Mouse (Mus musculus): ENCODE data around the gene Prpf19. TPM values are rescaled to one million over a fixed set of nuclear protein-coding genes. Genes with fewer than 3 reads are reported as not detected.

Gene Prpf19
- polyA plus RNA-seq, 1 experiment from 2014 or later: 45.5 TPM

- 73% methylated on average over 5 of the region's 5 CpGs for WGBS
- no peak within 1 kb of the TSS for H3K9ac ChIP-seq (ENCODE audit: low read length)
Observed at GRCm38 (mm10) chr19:10937110-10937563, 42.1 kb downstream of the Prpf19 start, which contains the start of gene Ptgdr2. Gene Ptgdr2 (plus strand): TSS chr19:10937160.

GRCm38 (mm10) chr19:10938771-10939170 lies 43.7 kb downstream of the Prpf19 start:
- H3K4me1 ChIP-seq (ENCODE audit: control insufficient read depth, insufficient read depth, low read length): peaks cover 9% of the 10 kb centered on the region; the same call in 1 of the 2 replicates
- no peak overlapping the region for H3K9ac ChIP-seq (ENCODE audit: low read length)
- no peak for DNase-seq (ENCODE audit: low spot score)
- peaks cover 21% of the 10 kb centered on the region for H3K36me3 ChIP-seq (ENCODE audit: control insufficient read depth, insufficient read depth, low read length)
- H3K4me3 ChIP-seq (ENCODE audit: low read depth, low read length): no peak overlapping the region
- WGBS: 64% methylated on average over 3 of the region's 3 CpGs
- no peak overlapping the region for H3K27ac ChIP-seq (ENCODE audit: low read depth, low read length)
- no peak overlapping the region for H3K4me2 ChIP-seq (ENCODE audit: low read length)
- no peaks in the 10 kb centered on the region for H3K9me3 ChIP-seq (replicated peaks; ENCODE audit: control insufficient read depth, low read length)
- H3K27me3 ChIP-seq (replicated peaks; ENCODE audit: control insufficient read depth, insufficient read depth, low read length): 0 out of 2 replicates have a peak, but pooled peaks cover 3% of the 10 kb centered on the region
- ATAC-seq: no peak

More at GRCm38 (mm10) chr19:10937110-10937563, 42.1 kb downstream of the Prpf19 start, which contains the start of gene Ptgdr2:
- Histone ChIP-seq H3K4me3 (ENCODE audit: low read depth, low read length) (no peak within 1 kb of the TSS), H3K36me3 (ENCODE audit: control insufficient read depth, insufficient read depth, low read length) (peaks cover 4% of the 10 kb centered on the region; the same call in 1 of the 2 replicates), H3K9me3 (replicated peaks; ENCODE audit: control insufficient read depth, low read length) (no peaks in the 10 kb centered on the region), H3K4me1 (ENCODE audit: control insufficient read depth, insufficient read depth, low read length) (peaks cover 9% of the 10 kb centered on the region; the same call in 1 of the 2 replicates), H3K27ac (ENCODE audit: low read depth, low read length) (no peak within 1 kb of the TSS), H3K4me2 (ENCODE audit: low read length) (no peak within 1 kb of the TSS), H3K27me3 (replicated peaks; ENCODE audit: control insufficient read depth, insufficient read depth, low read length) (0 out of 2 replicates have a peak, but pooled peaks cover 3% of the 10 kb centered on the region)
- ATAC-seq (no peak), DNase-seq (ENCODE audit: low spot score) (no peak)

- peaks cover 9% of the 10 kb centered on the region; the same call in 1 of the 2 replicates for H3K4me1 ChIP-seq (ENCODE audit: control insufficient read depth, insufficient read depth, low read length)
- ATAC-seq (peak; percentile 96), DNase-seq (ENCODE audit: low spot score) (peak; percentile 91)
- 0 out of 2 replicates have a peak, but pooled peaks cover 3% of the 10 kb centered on the region for H3K27me3 ChIP-seq (replicated peaks; ENCODE audit: control insufficient read depth, insufficient read depth, low read length)
- peak overlapping the region; percentile 66; the same call in 1 of the 2 replicates for H3K27ac ChIP-seq (ENCODE audit: low read depth, low read length)
- peak overlapping the region; percentile 84 for H3K4me2 ChIP-seq (ENCODE audit: low read length)
- peak overlapping the region; percentile 68 for H3K9ac ChIP-seq (ENCODE audit: low read length)
- no peaks in the 10 kb centered on the region for H3K9me3 ChIP-seq (replicated peaks; ENCODE audit: control insufficient read depth, low read length)
- WGBS: 18% methylated on average over 37 of the region's 37 CpGs
- H3K4me3 ChIP-seq (ENCODE audit: low read depth, low read length): peak overlapping the region; percentile 37
- peaks cover 35% of the 10 kb centered on the region for H3K36me3 ChIP-seq (ENCODE audit: control insufficient read depth, insufficient read depth, low read length)
Observed at GRCm38 (mm10) chr19:10940097-10940800, 45.2 kb downstream of the Prpf19 start.

GRCm38 (mm10) chr19:10940801-10941457 lies 45.9 kb downstream of the Prpf19 start:
- no peaks in the 10 kb centered on the region for H3K9me3 ChIP-seq (replicated peaks; ENCODE audit: control insufficient read depth, low read length)
- peaks cover 9% of the 10 kb centered on the region; the same call in 1 of the 2 replicates for H3K4me1 ChIP-seq (ENCODE audit: control insufficient read depth, insufficient read depth, low read length)
- H3K4me2 ChIP-seq (ENCODE audit: low read length): peak overlapping the region; percentile 84
- peaks cover 36% of the 10 kb centered on the region for H3K36me3 ChIP-seq (ENCODE audit: control insufficient read depth, insufficient read depth, low read length)
- peak overlapping the region; percentile 37 for H3K4me3 ChIP-seq (ENCODE audit: low read depth, low read length)
- peak; percentile 84 for ATAC-seq
- H3K27ac ChIP-seq (ENCODE audit: low read depth, low read length): 0 out of 2 replicates have a peak overlapping the region, but pooled peaks have one; percentile 66
- 0 out of 2 replicates have a peak, but pooled peaks cover 3% of the 10 kb centered on the region for H3K27me3 ChIP-seq (replicated peaks; ENCODE audit: control insufficient read depth, insufficient read depth, low read length)
- WGBS: 2% methylated on average over 40 of the region's 40 CpGs
- peak overlapping the region; percentile 68 for H3K9ac ChIP-seq (ENCODE audit: low read length)
- peak; percentile 69 for DNase-seq (ENCODE audit: low spot score)

- peaks cover 24% of the 10 kb centered on the region for H3K4me1 ChIP-seq (ENCODE audit: control insufficient read depth, insufficient read depth, low read length)
- H3K4me3 ChIP-seq (ENCODE audit: low read depth, low read length): no peak overlapping the region
- peaks cover 36% of the 10 kb centered on the region for H3K36me3 ChIP-seq (ENCODE audit: control insufficient read depth, insufficient read depth, low read length)
- no peaks in the 10 kb centered on the region for H3K27me3 ChIP-seq (replicated peaks; ENCODE audit: control insufficient read depth, insufficient read depth, low read length)
- WGBS: 90% methylated on average over 3 of the region's 3 CpGs
- H3K27ac ChIP-seq (ENCODE audit: low read depth, low read length): no peak overlapping the region
- no peak overlapping the region for H3K4me2 ChIP-seq (ENCODE audit: low read length)
- H3K9ac ChIP-seq (ENCODE audit: low read length): no peak overlapping the region
- no peaks in the 10 kb centered on the region for H3K9me3 ChIP-seq (replicated peaks; ENCODE audit: control insufficient read depth, low read length)
- ATAC-seq (no peak), DNase-seq (ENCODE audit: low spot score) (no peak)
Observed at GRCm38 (mm10) chr19:10943955-10944354, 48.9 kb downstream of the Prpf19 start.

- Histone ChIP-seq H3K36me3 (ENCODE audit: control insufficient read depth, insufficient read depth, low read length) (peaks cover 36% of the 10 kb centered on the region), H3K27ac (ENCODE audit: low read depth, low read length) (no peak overlapping the region), H3K27me3 (replicated peaks; ENCODE audit: control insufficient read depth, insufficient read depth, low read length) (no peaks in the 10 kb centered on the region), H3K4me3 (ENCODE audit: low read depth, low read length) (no peak overlapping the region), H3K9me3 (replicated peaks; ENCODE audit: control insufficient read depth, low read length) (no peaks in the 10 kb centered on the region), H3K9ac (ENCODE audit: low read length) (no peak overlapping the region), H3K4me1 (ENCODE audit: control insufficient read depth, insufficient read depth, low read length) (peaks cover 19% of the 10 kb centered on the region), H3K4me2 (ENCODE audit: low read length) (peak overlapping the region; percentile 98; the same call in 1 of the 2 replicates)
- DNase-seq (ENCODE audit: low spot score): no peak
- 87% methylated on average over 3 of the region's 3 CpGs for WGBS
- ATAC-seq: no peak
Observed at GRCm38 (mm10) chr19:10946506-10946905, 51.5 kb downstream of the Prpf19 start.

- 87% methylated on average over 5 of the region's 5 CpGs for WGBS
- H3K4me3 ChIP-seq (ENCODE audit: low read depth, low read length): peak overlapping the region; percentile 55
- H3K9ac ChIP-seq (ENCODE audit: low read length): peak overlapping the region; percentile 76
- peaks cover 31% of the 10 kb centered on the region for H3K36me3 ChIP-seq (ENCODE audit: control insufficient read depth, insufficient read depth, low read length)
- no peaks in the 10 kb centered on the region for H3K27me3 ChIP-seq (replicated peaks; ENCODE audit: control insufficient read depth, insufficient read depth, low read length)
- DNase-seq (ENCODE audit: low spot score): no peak
- H3K27ac ChIP-seq (ENCODE audit: low read depth, low read length): no peak overlapping the region
- H3K9me3 ChIP-seq (replicated peaks; ENCODE audit: control insufficient read depth, low read length): no peaks in the 10 kb centered on the region
- H3K4me2 ChIP-seq (ENCODE audit: low read length): peak overlapping the region; percentile 98
- peaks cover 19% of the 10 kb centered on the region for H3K4me1 ChIP-seq (ENCODE audit: control insufficient read depth, insufficient read depth, low read length)
- ATAC-seq: no peak
Observed at GRCm38 (mm10) chr19:10947219-10947618, 52.2 kb downstream of the Prpf19 start.

- under 1% methylated on average over 20 of the region's 20 CpGs for WGBS
- peak overlapping the region; percentile 55 for H3K4me3 ChIP-seq (ENCODE audit: low read depth, low read length)
- no peaks in the 10 kb centered on the region for H3K27me3 ChIP-seq (replicated peaks; ENCODE audit: control insufficient read depth, insufficient read depth, low read length)
- ATAC-seq: 0 out of 2 replicates have a peak, but pooled peaks have one; percentile 0
- peak overlapping the region; percentile 98 for H3K4me2 ChIP-seq (ENCODE audit: low read length)
- no peak overlapping the region for H3K27ac ChIP-seq (ENCODE audit: low read depth, low read length)
- H3K36me3 ChIP-seq (ENCODE audit: control insufficient read depth, insufficient read depth, low read length): peaks cover 19% of the 10 kb centered on the region
- no peak for DNase-seq (ENCODE audit: low spot score)
- H3K4me1 ChIP-seq (ENCODE audit: control insufficient read depth, insufficient read depth, low read length): peaks cover 19% of the 10 kb centered on the region
- no peaks in the 10 kb centered on the region for H3K9me3 ChIP-seq (replicated peaks; ENCODE audit: control insufficient read depth, low read length)
- H3K9ac ChIP-seq (ENCODE audit: low read length): peak overlapping the region; percentile 76
Observed at GRCm38 (mm10) chr19:10948416-10948815, 53.4 kb downstream of the Prpf19 start.
